Mouse (Mus musculus) T-helper 17 cell (primary cell): ENCODE measurements around the gene Lrp6.

ENCODE experiments used
- in situ Hi-C, 2 experiments: fragments of 300-600 bp; cut with MboI, MseI; formaldehyde crosslinking; loops; 1 replicate in 1 of 2; 2 replicates in 1 of 2; pipeline ENCODE4 v1.15.1; 2025; ENCODE audit warnings: high pct_unique_total_duplicates in 2 of 2

Lrp6 gene

DNA sequence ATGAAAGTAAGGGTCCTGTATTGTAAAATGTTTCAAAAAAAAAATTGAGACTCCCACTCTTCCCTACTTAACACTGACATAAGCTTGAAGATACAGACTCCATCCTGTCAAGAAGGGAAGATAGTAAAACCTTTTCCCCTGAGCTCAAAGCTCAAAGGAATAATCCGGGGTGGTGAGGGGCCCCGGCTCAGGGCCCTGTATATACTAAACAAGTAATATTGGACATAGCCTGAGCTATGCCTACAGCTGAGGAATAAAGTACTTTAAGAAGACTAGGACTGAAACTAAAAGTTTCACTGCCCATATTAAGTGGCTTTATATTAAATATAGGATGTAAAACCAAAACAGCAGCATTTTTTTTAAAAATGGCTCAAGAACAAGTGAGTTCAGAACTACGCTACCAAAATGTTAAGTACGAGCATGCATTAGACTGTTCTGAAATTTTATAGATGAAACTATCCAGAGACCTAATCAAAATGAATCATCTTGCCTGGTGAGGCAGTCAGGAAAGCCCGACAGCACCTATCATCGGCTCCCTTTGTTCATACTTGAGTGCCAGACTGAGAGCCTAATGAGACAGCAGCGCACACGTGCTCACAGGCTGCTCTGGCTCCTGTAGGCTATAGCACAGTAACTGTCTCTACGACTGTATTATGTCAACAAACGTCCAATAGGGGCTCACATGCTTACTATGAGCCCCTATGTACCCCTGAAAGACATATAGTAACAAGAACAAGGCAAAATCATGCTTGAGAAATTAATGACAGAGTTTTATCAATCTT lies 66.2 kb downstream of the Lrp6 start:
- in situ Hi-C loops = no loop called here

DNA sequence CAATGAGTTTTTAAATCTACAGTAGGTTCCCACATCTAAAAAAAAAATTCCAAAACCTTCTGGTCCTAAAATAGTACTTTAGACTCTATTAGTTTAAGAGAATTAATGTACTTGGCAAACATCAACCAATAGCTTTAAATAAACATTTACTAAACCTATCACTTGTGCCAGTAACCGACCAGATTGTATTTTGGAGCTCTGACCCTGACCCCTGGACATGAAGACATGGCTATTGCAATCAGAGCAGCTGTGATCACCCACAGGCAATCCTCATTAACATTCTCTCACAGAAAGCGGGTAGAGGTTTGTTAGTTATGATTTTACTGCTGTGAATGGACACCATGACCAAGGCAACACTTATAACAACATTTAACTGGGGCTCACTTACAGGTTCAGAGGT lies 67.7 kb downstream of the Lrp6 start:
- in situ Hi-C loops = no loop called here

- in situ Hi-C loops = no loop called here
Observed at GRCm38 (mm10) chr6:134498518-134498917, 68.2 kb downstream of the Lrp6 start.

DNA sequence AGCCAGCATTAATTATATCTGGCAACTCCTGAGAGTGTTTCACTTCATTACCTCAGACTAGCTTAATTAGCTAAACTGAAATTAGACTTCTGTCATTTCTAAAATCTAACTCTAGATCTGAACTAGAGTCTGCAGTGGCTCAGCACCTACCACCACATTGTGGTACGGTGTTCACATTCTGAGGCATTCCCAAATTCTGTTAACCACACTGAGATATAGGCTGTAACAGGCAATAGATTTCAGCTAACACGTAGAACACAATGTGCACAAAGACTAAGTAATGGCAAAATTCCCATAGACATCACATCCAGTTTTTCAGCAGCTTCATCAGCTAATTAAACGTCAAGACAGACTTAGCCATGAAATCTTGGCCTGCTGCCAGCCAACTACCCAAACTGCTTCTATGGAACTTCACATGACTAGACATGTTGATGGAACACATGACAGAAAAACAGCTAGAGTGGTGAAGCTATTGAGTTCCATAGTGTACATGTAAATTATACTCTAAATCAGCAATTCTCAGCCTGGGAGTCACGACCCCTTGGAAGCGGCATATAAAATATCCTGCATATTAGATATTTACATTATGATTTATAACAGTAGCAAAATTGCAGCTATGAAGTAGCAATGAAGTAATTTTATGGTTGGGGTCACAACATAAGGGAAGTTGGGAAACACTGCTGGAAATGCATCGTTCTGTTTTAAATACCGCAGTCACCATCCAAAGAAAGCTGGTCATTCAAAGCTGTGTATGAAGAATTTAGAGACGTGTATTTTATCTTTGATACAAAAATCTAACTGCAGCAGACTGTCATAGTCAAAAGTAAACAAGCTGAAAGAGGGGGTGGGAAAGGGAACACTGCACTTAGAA lies 71.7 kb downstream of the Lrp6 start:
- in situ Hi-C loops = no loop called here

- in situ Hi-C loops = no loop called here
Observed at GRCm38 (mm10) chr6:134489637-134490036, 77.1 kb downstream of the Lrp6 start.

DNA sequence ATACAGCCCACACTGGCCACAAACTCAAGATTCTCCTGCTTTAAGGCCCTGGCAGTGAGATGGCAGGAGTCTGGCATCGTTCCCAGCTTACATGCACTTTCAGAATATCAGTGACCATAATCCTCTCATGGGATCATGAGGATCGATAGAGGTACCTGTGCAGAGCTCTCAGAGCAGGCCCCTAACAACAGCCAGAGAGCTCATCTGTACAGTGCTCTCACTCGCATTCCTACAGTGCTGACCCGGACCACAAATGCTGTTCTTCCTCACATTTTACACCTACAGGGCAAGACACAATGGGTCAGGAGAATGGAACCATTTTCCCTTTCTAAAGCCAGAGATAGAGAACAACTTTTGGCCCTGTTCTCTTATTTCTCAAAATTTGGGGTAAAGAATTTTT lies 77.6 kb downstream of the Lrp6 start:
- in situ Hi-C loops = no loop called here

- in situ Hi-C loops = no loop called here
Observed at GRCm38 (mm10) chr6:134486318-134486717, 80.4 kb downstream of the Lrp6 start.

DNA sequence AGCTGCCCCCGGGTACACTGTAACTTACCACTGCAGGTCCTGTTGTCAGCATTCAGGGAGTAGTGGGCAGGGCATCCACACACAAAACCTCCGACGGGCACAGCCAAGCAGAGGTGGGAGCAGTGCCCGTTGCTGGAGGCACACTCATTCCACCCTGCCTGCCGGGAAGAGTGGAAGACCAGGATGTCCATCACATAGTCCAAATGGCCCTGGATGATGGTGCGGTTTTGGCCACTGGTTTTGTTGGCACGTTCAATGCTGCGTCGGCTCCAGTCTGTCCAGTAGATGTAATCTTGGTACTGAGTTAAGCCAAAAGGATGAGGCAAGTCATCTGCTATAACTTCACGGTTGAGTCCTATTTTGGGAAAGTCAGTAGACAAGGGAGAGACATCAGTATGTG lies 87.3 kb downstream of the Lrp6 start:
- in situ Hi-C loops = no loop called here

- in situ Hi-C loops = no loop called here
Observed at GRCm38 (mm10) chr6:134473143-134473561, 93.6 kb downstream of the Lrp6 start.

DNA sequence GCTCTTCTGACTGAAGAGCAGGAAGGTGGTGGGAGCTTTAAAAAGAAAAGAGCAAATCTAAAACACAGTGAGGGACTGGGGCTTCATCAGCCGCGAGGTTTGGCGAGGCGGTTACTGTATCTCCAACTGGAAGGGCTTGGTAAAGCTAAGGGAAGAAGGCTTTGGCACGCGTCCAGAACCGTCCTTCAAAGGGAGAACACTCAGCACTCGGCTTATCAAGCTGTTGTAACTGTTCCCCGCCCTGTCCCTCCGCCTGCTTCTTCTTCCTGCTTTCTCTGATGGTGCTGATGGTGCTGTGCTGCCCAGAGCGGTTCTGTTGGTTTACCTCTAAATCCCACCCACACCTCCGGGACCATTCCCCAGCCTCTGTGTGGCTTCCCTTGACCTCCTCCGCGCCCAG lies 95.9 kb downstream of the Lrp6 start:
- in situ Hi-C loops = no loop called here

GRCm38 (mm10) chr6:134469297-134469696 lies 97.5 kb downstream of the Lrp6 start:
- in situ Hi-C loops = no loop called here

GRCm38 (mm10) chr6:134466671-134467229 lies 100.0 kb downstream of the Lrp6 start:
- in situ Hi-C loops = no loop called here

GRCm38 (mm10) chr6:134461175-134461574 lies 105.6 kb downstream of the Lrp6 start:
- in situ Hi-C loops = no loop called here

- in situ Hi-C loops = no loop called here
Observed at GRCm38 (mm10) chr6:134458376-134458775, 108.4 kb downstream of the Lrp6 start.

DNA sequence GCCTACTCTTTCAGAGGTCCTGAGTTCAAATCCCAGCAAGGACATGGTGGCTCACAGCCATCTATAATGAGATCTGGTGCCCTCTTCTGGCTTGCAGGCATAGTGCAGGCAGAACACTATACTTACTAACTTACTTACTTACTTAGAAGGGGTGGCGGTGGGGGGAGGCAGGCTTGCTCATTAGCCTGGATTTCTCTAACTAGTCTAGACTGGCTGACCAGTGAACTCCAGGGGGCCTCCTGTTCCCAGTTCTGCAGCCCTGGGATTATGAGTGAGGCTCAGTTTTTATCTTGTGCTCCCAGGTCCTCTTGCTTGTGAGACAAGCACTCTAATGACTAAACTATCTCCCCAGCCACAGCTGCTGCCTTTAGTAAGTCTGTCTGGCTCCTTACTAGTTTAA lies 112.7 kb downstream of the Lrp6 start:
- in situ Hi-C loops = no loop called here

GRCm38 (mm10) chr6:134450661-134451119 lies 116.1 kb downstream of the Lrp6 start:
- in situ Hi-C loops = no loop called here

DNA sequence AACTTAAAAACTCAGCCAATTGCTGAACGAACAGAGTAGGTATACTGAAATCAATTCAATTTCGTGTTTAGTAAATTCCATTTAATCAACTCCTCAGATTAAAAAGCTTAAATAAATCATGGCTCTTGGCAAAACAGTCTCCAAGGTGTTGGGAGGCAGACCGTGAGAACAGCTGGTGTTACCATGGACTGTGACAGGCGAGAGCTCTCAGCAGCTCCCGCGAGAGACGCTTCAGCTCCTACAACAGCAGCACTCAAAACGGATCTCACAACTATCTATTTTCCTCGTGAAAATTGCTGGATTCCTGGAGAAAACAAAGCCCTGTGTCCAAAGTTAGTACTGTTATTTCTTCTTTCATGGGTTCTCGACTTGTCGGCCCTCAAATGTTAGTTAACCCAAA lies 116.8 kb downstream of the Lrp6 start:
- in situ Hi-C loops = loop anchor here (25.0 kb wide), 1 partner anchor 738 kb away; no protein-coding TSS in a partner anchor

GRCm38 (mm10) chr6:134448451-134448850 lies 118.3 kb downstream of the Lrp6 start:
- in situ Hi-C loops = loop anchor here (25.0 kb wide), 1 partner anchor 736 kb away; no protein-coding TSS in a partner anchor

DNA sequence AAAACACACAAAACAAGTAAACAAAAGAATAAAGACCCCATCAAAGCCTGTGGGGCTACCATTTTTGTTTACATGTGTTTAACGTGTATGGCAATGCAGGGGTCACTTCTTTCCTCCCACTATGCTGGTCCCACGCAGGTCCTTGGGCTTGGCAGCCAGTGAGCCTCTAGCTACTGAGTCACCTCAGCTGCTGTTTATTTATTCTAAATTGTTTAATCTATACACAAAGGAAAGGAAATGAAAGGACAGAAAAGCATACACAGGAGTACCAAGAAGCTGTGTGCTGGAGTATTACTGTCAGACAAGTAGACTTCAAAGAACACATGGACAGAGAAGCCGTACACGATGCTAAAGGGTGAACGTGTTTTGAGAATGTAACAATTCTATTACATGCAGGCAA lies 122.8 kb downstream of the Lrp6 start:
- in situ Hi-C loops = loop anchor here (25.0 kb wide), 1 partner anchor 732 kb away; no protein-coding TSS in a partner anchor

GRCm38 (mm10) chr6:134443198-134443904 lies 123.4 kb downstream of the Lrp6 start:
- in situ Hi-C loops = loop anchor here (25.0 kb wide), 1 partner anchor 731 kb away; no protein-coding TSS in a partner anchor

DNA sequence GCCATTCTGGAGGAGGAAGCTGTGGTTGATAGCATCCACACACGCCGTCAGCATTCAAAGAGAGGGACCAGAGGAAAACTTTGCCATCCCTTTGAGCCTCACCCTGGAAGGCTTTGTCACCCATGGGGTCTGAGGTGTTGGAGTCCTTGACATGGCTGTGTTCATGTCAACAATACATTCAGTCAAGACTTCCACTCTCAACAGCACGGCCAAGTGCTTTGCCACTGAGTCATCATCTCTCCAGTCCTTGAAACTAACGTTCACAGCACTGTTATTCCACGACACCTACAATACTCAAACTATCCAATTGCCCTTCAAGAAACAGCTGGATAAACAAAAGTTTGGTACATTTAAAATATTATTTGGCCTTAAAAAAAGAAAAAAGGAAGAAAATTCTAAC lies 124.5 kb downstream of the Lrp6 start:
- in situ Hi-C loops = loop anchor here (25.0 kb wide), 1 partner anchor 730 kb away; no protein-coding TSS in a partner anchor
